Comparison of ENCODE assay signal across 8 mouse cellular contexts in the genomic region with DNA sequence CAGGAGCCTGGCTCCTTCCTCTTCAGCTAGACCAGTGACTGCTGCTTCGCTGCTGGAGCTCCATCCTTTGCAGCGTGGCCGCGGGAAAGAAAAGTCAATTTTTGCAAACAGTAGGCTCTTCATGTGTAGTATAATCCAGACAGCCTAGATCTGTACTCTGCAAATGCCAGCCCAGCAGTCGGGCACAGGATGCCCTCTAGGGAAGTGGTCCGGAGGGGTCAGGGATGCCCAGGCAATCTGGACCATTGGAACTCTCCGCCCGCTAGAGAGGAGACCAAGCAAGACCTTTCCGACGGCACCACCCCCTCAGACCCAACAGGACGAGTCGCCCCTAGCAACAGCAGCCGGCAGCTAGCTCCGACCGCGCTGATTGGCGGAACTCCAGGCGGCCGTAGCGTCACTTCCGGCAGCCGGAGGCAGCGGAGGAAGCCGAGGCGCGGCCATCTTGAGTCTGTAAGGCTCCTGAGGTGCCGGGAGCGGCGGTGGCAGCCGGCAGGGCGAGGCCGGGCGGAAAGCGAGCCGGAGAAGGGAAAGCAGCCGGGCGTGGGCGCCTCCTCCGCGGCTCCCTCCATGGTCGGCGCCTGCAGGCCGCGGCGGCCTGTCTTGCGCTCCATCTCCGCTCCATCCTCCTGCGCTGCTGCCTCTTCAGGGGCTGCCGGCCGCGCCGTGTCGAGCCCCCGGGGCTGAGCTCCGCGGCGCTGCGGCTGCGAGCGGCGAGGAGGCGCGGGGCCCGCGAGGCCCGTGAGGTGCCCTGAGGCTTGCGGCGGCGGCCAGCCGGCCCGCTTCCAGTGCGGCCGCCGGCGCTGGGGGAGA. TPM values are rescaled to one million over a fixed set of nuclear protein-coding genes. Genes with fewer than 3 reads are reported as not detected.
DNase-seq lines count a peak whose midpoint lies in the region; ATAC-seq and TF ChIP-seq lines count a peak whose summit lies in the region.

Gene Mark3, plus strand, starts transcription at position 450 of the 813 bp plus-strand sequence.

- peaks cover 0 to 4% of the 10 kb centered on the region in 2 experiments for H3K36me3 ChIP-seq in CH12.LX (replicated peaks in 1 of 2; ENCODE audit: control insufficient read depth in 1 of 2, insufficient read depth in 1 of 2, low read length in 1 of 2)
- H3K36me3 ChIP-seq in forebrain, embryonic 11.5 days (ENCODE audit: control insufficient read depth, insufficient read depth, low read length): no peaks in the 10 kb centered on the region
- no peaks in the 10 kb centered on the region for H3K36me3 ChIP-seq in heart, embryonic 16.5 days (ENCODE audit: control insufficient read depth, insufficient read depth)
- H3K36me3 ChIP-seq in liver, embryonic 15.5 days (replicated peaks): no peaks in the 10 kb centered on the region
- no peaks in the 10 kb centered on the region for H3K36me3 ChIP-seq in neural tube, embryonic 12.5 days

- peaks cover 35% of the 10 kb centered on the region for H3K79me2 ChIP-seq in CH12.LX (replicated peaks; ENCODE audit: control insufficient read depth, extremely low read depth, insufficient read depth, poor library complexity, severe bottlenecking)

- peaks cover 3% of the 10 kb centered on the region for H3K9me3 ChIP-seq in CH12.LX (replicated peaks; ENCODE audit: low read length)
- no peaks in the 10 kb centered on the region for H3K9me3 ChIP-seq in forebrain, embryonic 11.5 days (ENCODE audit: control insufficient read depth, low read length)
- H3K9me3 ChIP-seq in heart, embryonic 16.5 days (replicated peaks; ENCODE audit: control insufficient read depth, low read length): no peaks in the 10 kb centered on the region
- no peaks in the 10 kb centered on the region for H3K9me3 ChIP-seq in liver, embryonic 15.5 days (replicated peaks)
- H3K9me3 ChIP-seq in neural tube, embryonic 12.5 days: no peaks in the 10 kb centered on the region

- TF ChIP-seq CTCF in CH12.LX (conservative IDR thresholded peaks at IDR 0.05 in 1 of 2, IDR thresholded peaks at IDR 0.05 in 1 of 2; ENCODE audit: low read depth in 2 of 2, low read length in 2 of 2): no peak

- WGBS in forebrain, embryonic 11.5 days: under 1% methylated on average over 59 of the region's 75 CpGs
- WGBS in heart, embryonic 16.5 days: under 1% methylated on average over 69 of the region's 75 CpGs
- under 1% methylated on average over 64 of the region's 75 CpGs for WGBS in liver, embryonic 15.5 days (ENCODE audit: insufficient replicate concordance)
- under 1% methylated on average over 65 of the region's 75 CpGs for WGBS in neural tube, embryonic 12.5 days

- H3K4me2 ChIP-seq in CH12.LX (ENCODE audit: insufficient read depth, low read depth, poor library complexity, severe bottlenecking): peak within 1 kb of the TSS; percentile 77
- H3K4me2 ChIP-seq in forebrain, embryonic 11.5 days (ENCODE audit: low read depth, low read length, severe bottlenecking): peak within 1 kb of the TSS; percentile 84
- H3K4me2 ChIP-seq in heart, embryonic 16.5 days (ENCODE audit: low read depth, low read length): peak within 1 kb of the TSS; percentile 95
- peak within 1 kb of the TSS; percentile 90 for H3K4me2 ChIP-seq in liver, embryonic 15.5 days
- H3K4me2 ChIP-seq in neural tube, embryonic 12.5 days (replicated peaks): peak within 1 kb of the TSS; percentile 97

- peak; percentile 89 for TF ChIP-seq POLR2A in CH12.LX (IDR thresholded peaks at IDR 0.05; ENCODE audit: low read depth, low read length)

- peak within 1 kb of the TSS; percentile 87 to 100 (median 99) for H3K4me3 ChIP-seq in CH12.LX (replicated peaks in 1 of 3; ENCODE audit: low read depth in 2 of 3, low read length in 2 of 3, poor library complexity in 1 of 3)
- peak within 1 kb of the TSS; percentile 100 for H3K4me3 ChIP-seq in forebrain, embryonic 11.5 days (ENCODE audit: low read depth, low read length)
- H3K4me3 ChIP-seq in heart, embryonic 16.5 days (ENCODE audit: low read length): peak within 1 kb of the TSS; percentile 96
- peak within 1 kb of the TSS; percentile 100 for H3K4me3 ChIP-seq in liver, embryonic 15.5 days (replicated peaks)
- H3K4me3 ChIP-seq in neural tube, embryonic 12.5 days: peak within 1 kb of the TSS; percentile 100

- in situ Hi-C loops in CH12.LX (cut with MboI; ENCODE audit: low pct_ligation_motif_present, low pct_unique_long_range_greater_than_20kb, low sequenced_read_pairs): no loop called here

- H3K27ac ChIP-seq in CH12.LX (ENCODE audit: insufficient read depth, low read depth): peak within 1 kb of the TSS; percentile 33
- H3K27ac ChIP-seq in forebrain, embryonic 11.5 days (ENCODE audit: low read depth, low read length): peak within 1 kb of the TSS; percentile 86
- peak within 1 kb of the TSS; percentile 95 for H3K27ac ChIP-seq in heart, embryonic 16.5 days (ENCODE audit: low read length)
- H3K27ac ChIP-seq in liver, embryonic 15.5 days (replicated peaks): peak within 1 kb of the TSS; percentile 96
- H3K27ac ChIP-seq in neural tube, embryonic 12.5 days: peak within 1 kb of the TSS; percentile 90

- peak within 1 kb of the TSS; percentile 94 for H3K9ac ChIP-seq in CH12.LX (ENCODE audit: insufficient read depth, low read depth)
- H3K9ac ChIP-seq in forebrain, embryonic 11.5 days (ENCODE audit: low read length): peak within 1 kb of the TSS; percentile 99
- peak within 1 kb of the TSS; percentile 91 for H3K9ac ChIP-seq in heart, embryonic 16.5 days (ENCODE audit: low read length)
- peak within 1 kb of the TSS; percentile 100 for H3K9ac ChIP-seq in liver, embryonic 15.5 days
- peak within 1 kb of the TSS; percentile 100 for H3K9ac ChIP-seq in neural tube, embryonic 12.5 days

- TF ChIP-seq EP300 in CH12.LX (IDR thresholded peaks at IDR 0.05; ENCODE audit: low read length): no peak

- H3K27me3 ChIP-seq in CH12.LX (replicated peaks): no peaks in the 10 kb centered on the region
- no peaks in the 10 kb centered on the region for H3K27me3 ChIP-seq in forebrain, embryonic 11.5 days (ENCODE audit: control insufficient read depth, insufficient read depth, low read length)
- no peaks in the 10 kb centered on the region for H3K27me3 ChIP-seq in heart, embryonic 16.5 days (ENCODE audit: control insufficient read depth, insufficient read depth, low read length)
- H3K27me3 ChIP-seq in liver, embryonic 15.5 days: peaks cover 32% of the 10 kb centered on the region
- H3K27me3 ChIP-seq in neural tube, embryonic 12.5 days (replicated peaks): no peaks in the 10 kb centered on the region

- ATAC-seq in forebrain, embryonic 11.5 days (replicated peaks; ENCODE audit: low FRiP score): peak; percentile 99
- ATAC-seq in heart, embryonic 16.5 days (replicated peaks; ENCODE audit: extremely low read depth, insufficient read depth, low FRiP score): peak; percentile 98
- peak; percentile 93 for ATAC-seq in liver, embryonic 15.5 days (ENCODE audit: insufficient read depth)
- ATAC-seq in neural tube, embryonic 12.5 days (ENCODE audit: low FRiP score, low read depth): peak; percentile 98

- dilution Hi-C loops in CH12.LX (cut with MboI; ENCODE audit: extremely low pct_ligation_motif_present, extremely low pct_unique_long_range_greater_than_20kb, low sequenced_read_pairs): no loop called here

- TF ChIP-seq RAD21 in CH12.LX (IDR thresholded peaks at IDR 0.05; ENCODE audit: low read depth, low read length): no peak

- peaks cover 5 to 27% of the 10 kb centered on the region in 2 experiments; a peak in 3 of 4 replicates for H3K4me1 ChIP-seq in CH12.LX (ENCODE audit: control insufficient read depth in 1 of 2, insufficient read depth in 2 of 2)
- H3K4me1 ChIP-seq in forebrain, embryonic 11.5 days (replicated peaks; ENCODE audit: control insufficient read depth, insufficient read depth, low read length): peaks cover 8% of the 10 kb centered on the region; the same call in 1 of the 2 replicates
- H3K4me1 ChIP-seq in heart, embryonic 16.5 days (ENCODE audit: control insufficient read depth, insufficient read depth, low read length): peaks cover 19% of the 10 kb centered on the region
- peaks cover 30% of the 10 kb centered on the region for H3K4me1 ChIP-seq in liver, embryonic 15.5 days (replicated peaks)
- peaks cover 23% of the 10 kb centered on the region for H3K4me1 ChIP-seq in neural tube, embryonic 12.5 days

- DNase-seq in CH12.LX (ENCODE audit: extremely low read depth): peak; percentile 95
- peak; percentile 91 for DNase-seq in c-Kit-positive CD71-positive TER-119-negative erythroid progenitor cells, embryonic 14.5 days (ENCODE audit: low read depth)
- DNase-seq in forebrain, embryonic 11.5 days (ENCODE audit: low spot score): peak; percentile 98
- peak; percentile 98 to 99 for DNase-seq in kidney, postnatal 36 days
- peak; percentile 95 for DNase-seq in telencephalon, adult 2 months (ENCODE audit: low read depth, low spot score)

TF ChIP-seq in CH12.LX, 34 proteins besides CTCF, POLR2A, EP300 and RAD21 (continues in another document):
- TF ChIP-seq USF2 (conservative IDR thresholded peaks at IDR 0.05; ENCODE audit: low read depth, low read length) (no peak), TBP (conservative IDR thresholded peaks at IDR 0.05; ENCODE audit: low read depth, low read length) (no peak), BHLHE40 (IDR thresholded peaks at IDR 0.05; ENCODE audit: low read depth, low read length) (no peak), KAT2A (IDR thresholded peaks at IDR 0.05; ENCODE audit: insufficient replicate concordance, low read length) (no peak), MAZ (IDR thresholded peaks at IDR 0.05; ENCODE audit: low read depth, low read length) (no peak), ZNF384 (IDR thresholded peaks at IDR 0.05; ENCODE audit: low read depth, low read length) (no peak), MEF2A (IDR thresholded peaks at IDR 0.05; ENCODE audit: borderline replicate concordance, low read depth, low read length) (peak; percentile 34; the same call in 1 of the 2 replicates), NELFE (IDR thresholded peaks at IDR 0.05; ENCODE audit: low read depth, low read length) (peak; percentile 89), TCF12 (IDR thresholded peaks at IDR 0.05; ENCODE audit: low read depth, low read length) (peak; percentile 73), ZKSCAN1 (IDR thresholded peaks at IDR 0.05; ENCODE audit: borderline replicate concordance, low read depth, low read length) (no peak), GABPA (IDR thresholded peaks at IDR 0.05; ENCODE audit: insufficient replicate concordance, low read depth, low read length) (no peak), MAX (IDR thresholded peaks at IDR 0.05; ENCODE audit: low read length) (peak; percentile 31; the same call in 1 of the 2 replicates), IRF4 (IDR thresholded peaks at IDR 0.05; ENCODE audit: low read depth, low read length) (0 out of 2 replicates have a peak, but pooled peaks have one; percentile 35)

RNA-seq across cellular contexts. Expression of gene Mark3, which starts in this region (rescaled TPM):
- total RNA-seq in CH12.LX (2012; rRNA removed) (40.2 and 43.7 TPM in 2 replicates), CH12.LX (2014; rRNA removed) (51.2 and 58.7 TPM in 2 replicates)
- 34.3 and 40.7 TPM in 2 replicates for polyA plus RNA-seq in CH12.LX (2012; ENCODE audit: insufficient read length, low read depth)
- 69.1 and 81.1 TPM in 2 replicates for polyA plus RNA-seq in forebrain, embryonic 11.5 days (2014; fragmentation: Nextera tagmentation; extraction: Ambion mirVana)
- polyA plus RNA-seq in heart, embryonic 16.5 days (2015; fragmentation: Nextera tagmentation; extraction: Ambion mirVana): 25.7 and 28.1 TPM in 2 replicates
- 13.3 and 17.4 TPM in 2 replicates for polyA plus RNA-seq in liver, embryonic 15.5 days (2015; fragmentation: Nextera tagmentation; extraction: Ambion mirVana)
- polyA plus RNA-seq in neural tube, embryonic 12.5 days (2016; fragmentation: Nextera tagmentation; extraction: Ambion mirVana): 84.3 and 88.3 TPM in 2 replicates

Comparison
In these comparisons a context has a peak if more than half of its experiments do, and no peak if none do; other contexts are left out.
1. Peak in every context shown above with its lines: DNase-seq, ATAC-seq, H3K4me3 ChIP-seq and H3K27ac ChIP-seq.
2. H3K27ac ChIP-seq: peak in every context shown above with its lines; median percentile 96 in liver, embryonic 15.5 days; 95 in heart, embryonic 16.5 days; 90 in neural tube, embryonic 12.5 days; 86 in forebrain, embryonic 11.5 days; 33 in CH12.LX.